Mouse (Mus musculus): ENCODE results near the gene Pla2g2d.

- TF ChIP-seq EP300 (IDR thresholded peaks at IDR 0.05; ENCODE audit: low read depth in 1 of 2, low read length in 2 of 2) (no peak), CTCF (IDR thresholded peaks at IDR 0.05 in 2 of 3, conservative IDR thresholded peaks at IDR 0.05 in 1 of 3; ENCODE audit: control insufficient read depth in 1 of 3, insufficient read depth in 1 of 3, low read depth in 2 of 3, low read length in 3 of 3, poor library complexity in 1 of 3, severe bottlenecking in 1 of 3) (no peak), CHD1 (IDR thresholded peaks at IDR 0.05; ENCODE audit: low read depth, low read length) (no peak)
Observed at GRCm38 (mm10) chr4:138801631-138802030, 26.1 kb downstream of the Pla2g2d start.
